Mouse (Mus musculus) lung, adult 2 months (tissue): ENCODE measurements around the gene Rassf1. TPM values are rescaled to one million over a fixed set of nuclear protein-coding genes. Genes with fewer than 3 reads are reported as not detected.

Experiments
- DNase-seq: peaks from one replicate; pipeline ENCODE4 v3.0.0; 2022
- H3K4me1 ChIP-seq: fragments of 200-500 bp; 2 replicates; pipeline ENCODE4 v1.6.1; 2011; ENCODE audit warnings: low read length; ENCODE audit not compliant: control insufficient read depth, insufficient read depth
- H3K4me3 ChIP-seq: fragments of 200-500 bp; replicated peaks from 2 replicates; pipeline ENCODE3; 2011; ENCODE audit warnings: low read depth, mild to moderate bottlenecking, control low read depth, low read length; ENCODE audit errors: extremely low read depth
- CTCF ChIP-seq: fragments of 200-500 bp; IDR thresholded peaks from 2 replicates; pipeline ENCODE4 v1.5.1; 2011; ENCODE audit warnings: mild to moderate bottlenecking, low read length, control low read depth; ENCODE audit not compliant: insufficient read depth
- POLR2A ChIP-seq: fragments of 200-500 bp; IDR thresholded peaks from 2 replicates; pipeline ENCODE4 v1.6.1; 2011; ENCODE audit warnings: low read depth, mild to moderate bottlenecking, control low read depth, low read length, borderline replicate concordance; ENCODE audit errors: extremely low read depth
- WGBS: fragments of 180-500 bp; shearing (Covaris S2); methylation state at CpG from one replicate; pipeline ENCODE4 v1.1.7; 2018; 5-methylcytosine and 5-hydroxymethylcytosine counted together
- polyA plus RNA-seq: library from polyadenylated mRNA; depleted of rRNA; stranded (reverse); fragments of >200 nt; gene quantifications from 2 replicates; pipeline ENCODE4 v1.2.3, GENCODE M21; 2012

Rassf1 gene
- polyA plus RNA-seq, 1 experiment: 45.5 TPM

- WGBS: 65% methylated on average over 4 of the region's 4 CpGs
- TF ChIP-seq POLR2A: no peak
- no peak for TF ChIP-seq CTCF
- H3K4me1 ChIP-seq: peaks cover 25% of the 10 kb centered on the region
- H3K4me3 ChIP-seq: no peak overlapping the region
- no peak for DNase-seq
Measured at GRCm38 (mm10) chr9:107540420-107540819, 10.9 kb upstream of the Rassf1 start.

- Histone ChIP-seq H3K4me1 (peaks cover 19% of the 10 kb centered on the region), H3K4me3 (no peak overlapping the region)
- TF ChIP-seq CTCF (no peak), POLR2A (no peak)
- WGBS: 21% methylated on average over 10 of the region's 10 CpGs
- no peak for DNase-seq
Measured at GRCm38 (mm10) chr9:107541005-107541404, 10.3 kb upstream of the Rassf1 start.

GRCm38 (mm10) chr9:107541474-107542351 lies 9.6 kb upstream of the Rassf1 start, which contains the start of the genes Cyb561d2 and Nprl2:
Cyb561d2 (minus strand) TSS chr9:107542193.
Nprl2 (plus strand) TSS chr9:107542226.
- peak; percentile 69; the same call in 1 of the 2 replicates for TF ChIP-seq POLR2A
- no peak for TF ChIP-seq CTCF
- peak within 1 kb of the TSS; percentile 95 for H3K4me3 ChIP-seq
- peak; percentile 96 for DNase-seq
- peaks cover 13% of the 10 kb centered on the region for H3K4me1 ChIP-seq
- under 1% methylated on average over 46 of the region's 46 CpGs for WGBS

GRCm38 (mm10) chr9:107542352-107542686 lies 9.0 kb upstream of the Rassf1 start:
- TF ChIP-seq CTCF (no peak), POLR2A (no peak)
- peaks cover 9% of the 10 kb centered on the region; the same call in 1 of the 2 replicates for H3K4me1 ChIP-seq
- 2% methylated on average over 11 of the region's 11 CpGs for WGBS
- DNase-seq: no peak
- peak overlapping the region; percentile 95 for H3K4me3 ChIP-seq

- DNase-seq: no peak
- TF ChIP-seq CTCF (no peak), POLR2A (no peak)
- Histone ChIP-seq H3K4me3 (no peak overlapping the region), H3K4me1 (peaks cover 9% of the 10 kb centered on the region; the same call in 1 of the 2 replicates)
- WGBS: 32% methylated on average over 8 of the region's 8 CpGs
Measured at GRCm38 (mm10) chr9:107542721-107543120, 8.6 kb upstream of the Rassf1 start.

- DNase-seq: no peak
- TF ChIP-seq CTCF: no peak
- Histone ChIP-seq H3K4me1 (peaks cover 9% of the 10 kb centered on the region; the same call in 1 of the 2 replicates), H3K4me3 (no peak overlapping the region)
- 88% methylated on average over 11 of the region's 11 CpGs for WGBS
Measured at GRCm38 (mm10) chr9:107543299-107543698, 8.1 kb upstream of the Rassf1 start.

- DNase-seq: no peak
- TF ChIP-seq POLR2A: no peak
- no peak for TF ChIP-seq CTCF
- H3K4me3 ChIP-seq: no peak overlapping the region
- H3K4me1 ChIP-seq: peaks cover 9% of the 10 kb centered on the region; the same call in 1 of the 2 replicates
- 94% methylated on average over 17 of the region's 17 CpGs for WGBS
Measured at GRCm38 (mm10) chr9:107544196-107544700, 7.1 kb upstream of the Rassf1 start.

- H3K4me1 ChIP-seq: peaks cover 9% of the 10 kb centered on the region; the same call in 1 of the 2 replicates
- 92% methylated on average over 12 of the region's 12 CpGs for WGBS
- H3K4me3 ChIP-seq: no peak overlapping the region
- TF ChIP-seq CTCF (no peak), POLR2A (no peak)
- DNase-seq: no peak
Measured at GRCm38 (mm10) chr9:107544729-107545128, 6.6 kb upstream of the Rassf1 start.

GRCm38 (mm10) chr9:107545199-107545598 lies 6.2 kb upstream of the Rassf1 start:
- Histone ChIP-seq H3K4me1 (peaks cover 9% of the 10 kb centered on the region; the same call in 1 of the 2 replicates), H3K4me3 (no peak overlapping the region)
- 84% methylated on average over 10 of the region's 10 CpGs for WGBS
- no peak for TF ChIP-seq POLR2A
- no peak for TF ChIP-seq CTCF
- DNase-seq: no peak

- 12% methylated on average over 3 of the region's 3 CpGs for WGBS
- peaks cover 10% of the 10 kb centered on the region for H3K4me1 ChIP-seq
- TF ChIP-seq POLR2A (no peak), CTCF (peak; percentile 87)
- peak; percentile 72 for DNase-seq
- no peak overlapping the region for H3K4me3 ChIP-seq
Measured at GRCm38 (mm10) chr9:107545602-107546001, 5.8 kb upstream of the Rassf1 start.
